Mouse (Mus musculus) MEL (cell line): ENCODE measurements around the gene Serinc3. TPM values are rescaled to one million over a fixed set of nuclear protein-coding genes. Genes with fewer than 3 reads are reported as not detected.

Experiments used
- DNase-seq: peaks from one replicate; pipeline ENCODE4 v3.0.0; 2011; ENCODE audit warnings: low read depth, low spot score
- H3K27ac ChIP-seq: 2 replicates; pipeline ENCODE4 v1.5.1; 2012; ENCODE audit warnings: low read depth, mild to moderate bottlenecking, control low read depth, low read length, moderate library complexity; ENCODE audit not compliant: control insufficient read depth
- H3K27me3 ChIP-seq, 2 experiments: fragments of 150-350 bp in 1 of 2; sonication (generic) in 1 of 2; 2 replicates each; pipeline ENCODE4 v1.6.1; 2012; ENCODE audit warnings: low read length in 2 of 2, mild to moderate bottlenecking in 2 of 2, improper control_type of control experiment in 1 of 2, moderate library complexity in 1 of 2; ENCODE audit not compliant: insufficient read depth in 2 of 2, control insufficient read depth in 1 of 2
- H3K36me3 ChIP-seq, 2 experiments: 2 replicates each; pipeline ENCODE4 v1.6.1; 2012 to 2014; ENCODE audit warnings: low read length in 2 of 2, improper control_type of control experiment in 1 of 2, inconsistent platforms in 1 of 2, mild to moderate bottlenecking in 1 of 2; ENCODE audit not compliant: insufficient read depth in 2 of 2, control insufficient read depth in 1 of 2
- H3K4me1 ChIP-seq, 2 experiments: fragments of 150-350 bp in 1 of 2; sonication (generic) in 1 of 2; 2 replicates each; pipeline ENCODE4 v1.6.1; 2012; ENCODE audit warnings: low read length in 2 of 2, improper control_type of control experiment in 1 of 2, mild to moderate bottlenecking in 1 of 2; ENCODE audit not compliant: insufficient read depth in 2 of 2, control insufficient read depth in 1 of 2
- H3K4me3 ChIP-seq, 2 experiments: fragments of 150-350 bp in 1 of 2; sonication (generic) in 1 of 2; 2 replicates each; pipeline ENCODE4 v1.5.1; 2012; ENCODE audit warnings: low read depth in 2 of 2, low read length in 2 of 2, mild to moderate bottlenecking in 2 of 2, moderate library complexity in 2 of 2, control low read depth in 1 of 2, improper control_type of control experiment in 1 of 2; ENCODE audit not compliant: control insufficient read depth in 1 of 2, insufficient read depth in 1 of 2
- H3K79me2 ChIP-seq: 2 replicates; pipeline ENCODE4 v1.6.1; 2012; ENCODE audit warnings: mild to moderate bottlenecking, low read length, moderate library complexity; ENCODE audit not compliant: control insufficient read depth, poor library complexity, insufficient read depth
- H3K9ac ChIP-seq: 2 replicates; pipeline ENCODE4 v1.6.1; 2012; ENCODE audit warnings: low read depth, mild to moderate bottlenecking, control low read depth, low read length, moderate library complexity; ENCODE audit not compliant: control insufficient read depth, poor library complexity, severe bottlenecking
- H3K9me3 ChIP-seq: fragments of 150-350 bp; sonication (generic); replicated peaks from 2 replicates; pipeline ENCODE4 v1.6.1; 2012; ENCODE audit warnings: mild to moderate bottlenecking, low read length, improper control_type of control experiment, moderate library complexity; ENCODE audit not compliant: insufficient read depth
- CHD1 ChIP-seq: IDR thresholded peaks from 2 replicates; pipeline ENCODE4 v1.6.1; 2012; ENCODE audit warnings: low read depth, mild to moderate bottlenecking, inconsistent platforms, low read length, improper control_type of control experiment
- CHD2 ChIP-seq: IDR thresholded peaks from 2 replicates; pipeline ENCODE4 v1.6.1; 2011; ENCODE audit warnings: low read length, improper control_type of control experiment
- CTCF ChIP-seq, 3 experiments: IDR thresholded peaks in 2 of 3; conservative IDR thresholded peaks in 1 of 3; 2 replicates each; pipeline ENCODE4 v1.5.1; 2011 to 2012; ENCODE audit warnings: low read length in 3 of 3, low read depth in 2 of 3, mild to moderate bottlenecking in 2 of 3, improper control_type of control experiment in 1 of 3, inconsistent platforms in 1 of 3, mixed read lengths in 1 of 3, moderate library complexity in 1 of 3; ENCODE audit not compliant: control insufficient read depth in 1 of 3, insufficient read depth in 1 of 3, poor library complexity in 1 of 3, severe bottlenecking in 1 of 3
- E2F4 ChIP-seq: IDR thresholded peaks from 2 replicates; pipeline ENCODE4 v1.6.1; 2011; ENCODE audit warnings: low read depth, low read length, improper control_type of control experiment, borderline replicate concordance
- ELF1 ChIP-seq: IDR thresholded peaks from 2 replicates; pipeline ENCODE4 v1.6.1; 2014; ENCODE audit warnings: low read depth, mild to moderate bottlenecking, inconsistent platforms, low read length, improper control_type of control experiment, moderate library complexity
- EP300 ChIP-seq, 2 experiments: IDR thresholded peaks; 2 replicates each; pipeline ENCODE4 v1.6.1; 2011; ENCODE audit warnings: improper control_type of control experiment in 2 of 2, low read length in 2 of 2, low read depth in 1 of 2, mild to moderate bottlenecking in 1 of 2
- ETS1 ChIP-seq: IDR thresholded peaks from 2 replicates; pipeline ENCODE4 v1.6.1; 2012; ENCODE audit warnings: low read depth, mild to moderate bottlenecking, inconsistent platforms, low read length, improper control_type of control experiment, moderate library complexity
- HCFC1 ChIP-seq: IDR thresholded peaks from 2 replicates; pipeline ENCODE4 v1.6.1; 2012; ENCODE audit warnings: low read depth, mild to moderate bottlenecking, inconsistent platforms, low read length, improper control_type of control experiment, moderate library complexity
- JUND ChIP-seq: IDR thresholded peaks from 2 replicates; pipeline ENCODE4 v1.6.1; 2011; ENCODE audit warnings: low read depth, mild to moderate bottlenecking, improper control_type of control experiment, low read length
- MAX ChIP-seq: IDR thresholded peaks from 2 replicates; pipeline ENCODE4 v1.6.1; 2011; ENCODE audit warnings: low read length, improper control_type of control experiment
- MYB ChIP-seq: IDR thresholded peaks from 2 replicates; pipeline ENCODE4 v1.6.1; 2011; ENCODE audit warnings: mild to moderate bottlenecking, low read depth, low read length, improper control_type of control experiment
- NELFE ChIP-seq: IDR thresholded peaks from 2 replicates; pipeline ENCODE4 v1.6.1; 2011; ENCODE audit warnings: low read depth, low read length, improper control_type of control experiment
- POLR2AphosphoS2 ChIP-seq: IDR thresholded peaks from 2 replicates; pipeline ENCODE4 v1.6.1; 2011; ENCODE audit warnings: low read length, improper control_type of control experiment
- RAD21 ChIP-seq: IDR thresholded peaks from 2 replicates; pipeline ENCODE4 v1.6.1; 2011; ENCODE audit warnings: mild to moderate bottlenecking, low read depth, low read length, improper control_type of control experiment
- SMC3 ChIP-seq: IDR thresholded peaks from 2 replicates; pipeline ENCODE4 v1.6.1; 2011; ENCODE audit warnings: low read depth, low read length, improper control_type of control experiment
- TAL1 ChIP-seq: IDR thresholded peaks from 2 replicates; pipeline ENCODE4 v1.6.1; 2012; ENCODE audit warnings: mild to moderate bottlenecking, inconsistent platforms, low read length, moderate library complexity, mixed read lengths
- TCF12 ChIP-seq: IDR thresholded peaks from 2 replicates; pipeline ENCODE4 v1.6.1; 2014; ENCODE audit warnings: low read depth, mild to moderate bottlenecking, inconsistent platforms, low read length, improper control_type of control experiment, moderate library complexity
- USF2 ChIP-seq, 2 experiments: IDR thresholded peaks; 2 replicates each; pipeline ENCODE4 v1.6.1; 2011 to 2012; ENCODE audit warnings: improper control_type of control experiment in 2 of 2, low read length in 2 of 2, borderline replicate concordance in 1 of 2, inconsistent platforms in 1 of 2, low read depth in 1 of 2, mild to moderate bottlenecking in 1 of 2; ENCODE audit not compliant: insufficient read depth in 1 of 2
- ZC3H11A ChIP-seq: IDR thresholded peaks from 2 replicates; pipeline ENCODE4 v1.6.1; 2012; ENCODE audit warnings: low read depth, mild to moderate bottlenecking, inconsistent platforms, low read length, improper control_type of control experiment
- ZMIZ1 ChIP-seq: IDR thresholded peaks from 2 replicates; pipeline ENCODE4 v1.6.1; 2012; ENCODE audit warnings: low read depth, mild to moderate bottlenecking, inconsistent platforms, low read length, improper control_type of control experiment, moderate library complexity
- ZNF384 ChIP-seq: IDR thresholded peaks from 2 replicates; pipeline ENCODE4 v1.6.1; 2012; ENCODE audit warnings: low read depth, mild to moderate bottlenecking, inconsistent platforms, low read length, improper control_type of control experiment
- polyA plus RNA-seq, 2 experiments: library from polyadenylated mRNA; stranded (reverse) in 1 of 2; unstranded in 1 of 2; fragments of >175 nt in 1 of 2; fragments of >200 nt in 1 of 2; gene quantifications; 2 replicates each; pipeline versions ENCODE4 v1.2.1 to v1.2.4; 2012; ENCODE audit warnings: low replicate concordance in 2 of 2, low read depth in 1 of 2; ENCODE audit not compliant: insufficient read length in 2 of 2, insufficient read depth in 1 of 2, missing spikeins in 1 of 2
- total RNA-seq: library from RNA; depleted of rRNA; stranded (reverse); fragments of 300-350 nt; gene quantifications from 2 replicates; pipeline ENCODE4 v1.2.3, GENCODE M21; 2012

Gene Serinc3
- total and polyA plus RNA-seq, 3 experiments = 348 to 650 (median 637) TPM

DNA sequence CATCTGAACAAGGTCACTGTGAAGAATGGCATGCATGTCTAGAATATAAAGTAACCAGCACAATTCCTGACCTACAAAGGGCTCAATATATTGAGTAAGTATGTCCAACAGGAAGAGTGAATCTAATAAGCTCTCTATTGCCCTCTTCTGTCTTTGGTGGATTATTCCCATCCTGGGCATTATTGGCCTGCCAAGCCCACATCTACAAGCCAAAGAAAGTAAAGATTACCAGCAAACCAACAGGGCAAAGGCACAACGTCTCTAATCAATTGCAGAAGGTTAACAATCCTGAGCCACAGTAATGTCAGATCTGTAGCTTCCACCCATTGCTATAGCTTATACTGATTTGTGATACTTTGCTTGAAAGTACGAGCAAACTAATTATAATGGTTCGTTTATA lies 4.4 kb downstream of the Serinc3 start:
- no peak overlapping the region for H3K9ac ChIP-seq
- no peaks in the 10 kb centered on the region for H3K9me3 ChIP-seq
- no peak for DNase-seq
- peaks cover 71% of the 10 kb centered on the region for H3K79me2 ChIP-seq
- peaks cover 25 to 26% of the 10 kb centered on the region in 2 experiments for H3K4me1 ChIP-seq
- TF ChIP-seq TAL1 = no peak
- peak; percentile 73 for TF ChIP-seq POLR2AphosphoS2
- no peak for TF ChIP-seq TCF12
- no peak for TF ChIP-seq E2F4
- 0 out of 2 replicates have a peak, but pooled peaks have one; percentile 1 for TF ChIP-seq ELF1
- TF ChIP-seq MYB = no peak
- TF ChIP-seq CTCF (IDR thresholded peaks at IDR 0.05 in 2 of 3, conservative IDR thresholded peaks at IDR 0.05 in 1 of 3; ENCODE audit: control insufficient read depth in 1 of 3, insufficient read depth in 1 of 3, low read depth in 2 of 3, low read length in 3 of 3, poor library complexity in 1 of 3, severe bottlenecking in 1 of 3) = peak in 1 of 3 experiments; percentile 8; a peak in 1 of 6 replicates
- TF ChIP-seq ZMIZ1 = no peak
- TF ChIP-seq CHD1 = no peak
- no peak for TF ChIP-seq ZC3H11A
- H3K4me3 ChIP-seq = no peak overlapping the region
- no peaks in the 10 kb centered on the region for H3K27me3 ChIP-seq
- H3K27ac ChIP-seq = peak overlapping the region; percentile 92
- H3K36me3 ChIP-seq = peaks cover 51 to 67% of the 10 kb centered on the region in 2 experiments

DNA sequence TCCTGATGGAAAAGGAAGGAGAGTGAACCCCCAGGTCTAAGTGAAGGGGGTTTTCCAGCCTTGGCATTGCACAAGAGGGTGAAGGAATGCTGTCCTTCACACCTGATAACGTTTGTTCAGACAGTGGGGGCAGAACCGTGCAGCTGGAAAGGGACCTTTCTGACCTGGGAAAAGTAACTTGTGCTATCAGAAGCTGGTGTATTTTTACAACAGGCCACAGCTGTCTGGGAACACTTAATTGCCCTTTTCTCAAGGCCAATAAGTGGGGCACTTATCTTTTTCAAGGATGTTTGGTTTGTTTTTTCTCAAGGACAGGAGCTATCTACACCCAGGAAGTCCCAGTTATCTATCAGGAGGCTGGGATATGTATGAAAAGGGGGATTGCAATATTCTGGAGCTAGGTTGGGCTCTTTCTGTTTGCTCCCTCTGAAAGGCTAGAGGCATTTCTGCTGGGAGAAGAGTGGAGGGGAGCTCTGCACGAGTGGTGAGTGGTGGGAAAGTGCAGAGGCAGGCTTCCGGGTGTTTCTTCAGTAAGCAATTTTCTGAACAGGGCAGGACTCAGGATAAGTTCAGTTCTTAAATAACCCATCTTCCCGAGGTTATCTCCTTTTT lies 7.2 kb downstream of the Serinc3 start:
- no peaks in the 10 kb centered on the region for H3K27me3 ChIP-seq
- no peaks in the 10 kb centered on the region for H3K9me3 ChIP-seq
- H3K27ac ChIP-seq = no peak overlapping the region; the same call in 1 of the 2 replicates
- peaks cover 68 to 82% of the 10 kb centered on the region in 2 experiments for H3K36me3 ChIP-seq
- H3K79me2 ChIP-seq = peaks cover 53% of the 10 kb centered on the region
- H3K4me3 ChIP-seq = no peak overlapping the region
- H3K4me1 ChIP-seq = peaks cover 26 to 27% of the 10 kb centered on the region in 2 experiments
- no peak for DNase-seq
- H3K9ac ChIP-seq = no peak overlapping the region
- TF ChIP-seq ZNF384 (no peak), TAL1 (no peak), MAX (no peak), CHD2 (no peak), CHD1 (no peak), CTCF (IDR thresholded peaks at IDR 0.05 in 2 of 3, conservative IDR thresholded peaks at IDR 0.05 in 1 of 3; ENCODE audit: control insufficient read depth in 1 of 3, insufficient read depth in 1 of 3, low read depth in 2 of 3, low read length in 3 of 3, poor library complexity in 1 of 3, severe bottlenecking in 1 of 3) (no peak), ZC3H11A (no peak), NELFE (no peak), USF2 (IDR thresholded peaks at IDR 0.05; ENCODE audit: borderline replicate concordance in 1 of 2, insufficient read depth in 1 of 2, low read depth in 1 of 2, low read length in 2 of 2) (no peak), HCFC1 (no peak), SMC3 (no peak), RAD21 (no peak), JUND (no peak), ETS1 (no peak), EP300 (IDR thresholded peaks at IDR 0.05; ENCODE audit: low read depth in 1 of 2, low read length in 2 of 2) (no peak), TCF12 (no peak)
- TF ChIP-seq, all 39 proteins: peak for 0
